Mouse (Mus musculus) adrenal gland, postnatal 4 days (tissue): ENCODE data around the gene Babam2. TPM values are rescaled to one million over a fixed set of nuclear protein-coding genes. Genes with fewer than 3 reads are reported as not detected.
"Not testable (repeated sequence)": the region's sequence is repeated elsewhere in the genome, so short reads cannot be mapped to it uniquely, and the experiment has no call there.

Source experiments
- DNase-seq, 2 experiments: peaks; one replicate each; pipeline ENCODE4 v3.0.0; 2021 to 2022; ENCODE audit warnings: low spot score in 2 of 2, mixed read lengths in 2 of 2
- total RNA-seq, 2 experiments: library from RNA; stranded (reverse); gene quantifications; 2 replicates each; pipeline ENCODE4 v1.2.3; 2021

Babam2 gene
- total RNA-seq, 2 experiments from 2014 or later: 99.6 to 107 TPM

DNA sequence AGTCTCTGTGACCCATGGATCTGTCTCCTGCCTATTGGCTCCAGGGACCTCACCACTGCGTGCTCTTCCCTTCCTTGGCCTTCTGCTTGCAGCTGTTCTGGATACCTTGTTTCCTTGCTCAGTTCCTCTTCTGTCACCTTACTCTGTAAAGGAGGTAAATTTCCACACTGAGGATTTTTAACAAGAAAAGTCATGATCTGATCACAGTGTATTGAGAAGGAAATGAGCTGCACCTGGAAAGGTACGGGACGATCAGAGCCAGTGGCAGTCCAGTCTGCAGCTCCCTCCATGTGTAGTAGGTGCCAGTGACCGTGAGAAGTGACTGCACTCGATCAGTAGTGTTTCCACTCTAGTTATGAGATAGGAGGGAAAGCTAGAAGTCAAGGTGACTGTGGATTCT is 129.8 kb downstream of the Babam2 start:
- no peak for DNase-seq

DNA sequence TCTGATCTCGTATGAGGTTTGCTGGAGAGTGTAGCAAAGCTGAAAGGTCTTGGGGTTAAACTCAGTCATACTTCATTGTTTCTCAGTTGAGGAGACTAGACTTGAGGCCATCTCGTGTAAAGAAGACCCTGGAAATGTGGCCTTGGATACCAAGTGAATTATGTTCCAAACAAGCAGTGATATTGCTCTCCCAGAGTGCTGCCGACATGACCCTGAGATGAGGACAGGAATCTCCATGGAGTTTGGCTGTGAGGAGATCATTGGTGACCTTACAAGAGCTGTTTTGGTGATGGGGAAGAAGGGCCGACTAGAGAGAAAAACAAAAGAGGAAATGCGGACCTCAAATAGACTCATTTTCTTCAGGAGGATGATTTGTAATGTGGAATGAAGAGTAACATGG is 130.4 kb downstream of the Babam2 start:
- DNase-seq: no peak

DNA sequence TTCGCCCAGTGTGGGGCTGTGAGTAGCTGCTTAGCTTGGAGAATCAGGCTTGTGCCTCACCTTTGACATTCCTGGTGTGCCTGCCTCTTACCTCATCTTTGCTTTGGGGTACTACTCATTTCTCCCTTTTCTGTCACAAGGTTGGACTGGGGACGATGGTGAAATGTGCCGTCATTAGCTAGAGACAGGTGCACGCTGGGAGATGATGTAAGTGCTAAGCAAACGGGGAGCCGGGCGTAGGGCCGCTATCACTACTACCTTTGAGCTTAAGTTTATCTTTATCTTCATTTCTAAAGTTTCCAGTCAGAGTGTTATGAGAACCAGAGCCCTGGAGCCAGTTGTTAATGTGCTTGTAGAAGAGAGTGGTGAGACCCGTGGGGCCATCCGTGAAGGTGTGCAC is 131.3 kb downstream of the Babam2 start:
- no peak for DNase-seq

DNA sequence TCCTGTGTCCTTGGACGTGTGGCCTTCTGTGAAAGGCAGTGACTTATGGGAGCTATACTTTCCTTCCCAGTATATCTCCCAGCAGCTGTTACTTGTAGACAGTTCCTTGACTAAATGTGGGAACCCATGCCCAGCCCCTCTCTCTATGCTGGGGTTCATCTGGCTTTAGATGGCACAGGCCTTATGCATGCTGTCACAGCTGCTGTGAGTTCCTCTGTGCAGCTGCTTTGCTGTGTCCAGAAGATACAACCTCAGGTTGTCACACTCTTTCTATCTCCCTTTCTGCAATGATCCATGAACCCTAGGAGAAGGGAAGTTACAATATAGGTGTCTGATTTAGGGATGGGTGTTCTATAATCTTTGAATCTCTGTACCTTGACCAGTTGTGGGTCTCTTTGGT is 132.1 kb downstream of the Babam2 start:
- DNase-seq: no peak

DNA sequence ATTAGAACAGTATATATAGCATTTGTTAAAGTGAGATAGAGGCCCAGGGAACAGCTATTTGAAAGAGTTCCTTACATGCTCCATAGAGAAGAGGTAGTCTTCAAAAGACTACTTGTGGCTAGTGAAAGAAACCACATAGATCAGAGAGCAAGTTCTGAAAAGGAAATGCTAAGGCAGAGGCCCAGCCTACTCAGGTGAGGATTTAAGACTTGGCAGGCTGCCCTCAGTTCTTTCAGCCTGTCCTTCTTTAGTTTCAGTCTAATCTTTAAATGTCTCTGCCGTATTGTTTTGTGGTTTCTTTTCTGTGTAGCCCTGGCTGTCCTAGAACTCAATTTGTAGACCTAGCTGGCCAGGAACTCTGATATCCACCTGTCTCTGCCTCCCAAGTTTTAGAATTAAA is 134.1 kb downstream of the Babam2 start:
- DNase-seq: no peak

DNA sequence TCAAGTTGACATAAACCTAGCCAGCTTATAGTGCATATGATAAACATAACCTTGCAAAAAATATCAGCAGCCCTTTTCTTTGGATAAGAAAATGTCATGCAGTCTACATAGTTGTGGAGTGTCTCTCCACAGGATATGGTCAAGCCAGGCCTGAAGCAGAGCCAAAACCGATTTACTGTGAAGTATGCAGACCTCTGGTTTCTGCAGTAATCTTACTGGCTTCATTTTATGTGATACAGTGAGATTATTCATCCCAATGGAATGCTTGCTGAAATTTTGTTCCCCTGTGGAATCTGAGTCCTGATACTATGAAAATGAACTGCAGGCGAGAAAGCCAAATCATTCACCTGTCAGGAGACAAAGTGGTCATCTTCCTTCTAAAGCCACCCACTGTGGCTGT is 138.2 kb downstream of the Babam2 start:
- DNase-seq: no peak

DNA sequence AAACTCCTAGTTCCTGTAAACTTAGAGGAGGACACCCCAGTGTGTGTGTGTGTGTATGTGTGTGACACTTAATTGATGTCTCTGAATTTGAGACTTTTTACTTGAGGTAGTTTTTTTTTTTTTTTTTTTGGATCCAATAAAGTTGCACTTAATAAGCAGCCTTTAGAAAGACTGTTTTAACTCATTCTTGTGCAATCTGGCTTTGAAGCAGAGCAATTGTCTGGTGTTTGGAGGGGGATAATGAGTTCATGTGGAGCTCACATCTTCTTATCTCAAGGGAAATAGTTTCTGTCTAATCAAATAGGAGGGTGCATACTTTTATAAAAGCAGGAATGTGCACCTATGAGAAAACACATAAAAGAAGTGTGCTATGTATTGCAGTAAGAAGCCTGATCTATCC is 142.5 kb downstream of the Babam2 start:
- no peak for DNase-seq

DNA sequence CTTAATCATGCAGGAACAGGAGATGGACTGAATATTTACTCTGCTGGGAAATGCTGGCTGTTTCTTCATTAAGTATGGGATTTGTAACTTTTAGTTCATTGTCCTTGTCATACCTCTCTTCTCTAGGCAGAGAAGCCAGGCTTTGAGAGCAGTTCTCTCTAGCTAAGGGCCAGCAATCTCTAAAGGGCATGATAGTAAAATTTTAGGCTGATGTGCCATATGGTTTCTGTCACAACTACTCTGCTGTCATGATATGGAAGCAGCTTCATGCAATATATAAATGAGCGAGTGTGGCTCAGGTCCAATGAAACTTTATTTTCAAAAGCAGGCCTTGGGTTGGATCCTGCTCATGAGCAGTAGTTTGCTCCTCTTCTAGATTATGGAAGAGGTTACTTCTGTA is 142.9 kb downstream of the Babam2 start:
- no peak for DNase-seq

DNA sequence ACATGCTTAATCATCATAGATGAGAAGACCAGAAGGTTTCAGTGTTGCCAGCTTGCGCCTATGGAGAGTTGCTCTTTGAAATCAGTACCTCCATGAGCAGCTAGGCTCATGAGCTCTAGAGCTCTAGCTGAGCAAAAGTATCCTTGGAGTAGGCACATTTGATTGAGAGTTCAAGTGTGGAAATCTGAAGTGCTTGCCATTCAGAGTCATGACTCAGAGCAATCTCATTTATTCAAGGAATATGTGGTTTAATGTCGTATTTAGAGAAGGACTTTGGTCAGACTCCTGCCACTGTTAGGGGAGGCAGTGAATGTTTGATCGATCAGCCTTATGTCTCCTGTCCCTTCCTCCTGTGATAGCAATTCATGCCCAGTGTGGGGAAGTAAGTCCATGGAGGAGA is 147.4 kb downstream of the Babam2 start:
- DNase-seq: no peak

DNA sequence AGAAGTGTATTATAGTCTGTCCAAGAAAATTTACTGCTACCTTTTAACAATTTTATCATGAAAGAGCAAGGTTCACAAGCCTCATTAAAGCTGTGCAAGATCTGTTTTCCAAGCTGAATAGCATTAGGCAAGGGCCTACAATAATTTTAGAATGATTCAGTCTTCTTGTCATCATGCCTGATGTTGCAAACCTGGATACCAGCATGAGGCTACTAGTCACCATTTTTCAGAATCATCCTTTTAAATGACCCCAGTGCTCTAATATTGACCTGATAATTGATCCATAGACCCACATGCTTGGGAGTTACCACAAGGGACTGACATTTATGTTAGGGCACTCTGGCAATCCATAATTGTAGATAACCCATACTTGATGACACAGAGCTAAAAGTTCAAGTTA is 149.5 kb downstream of the Babam2 start:
- no peak for DNase-seq

DNA sequence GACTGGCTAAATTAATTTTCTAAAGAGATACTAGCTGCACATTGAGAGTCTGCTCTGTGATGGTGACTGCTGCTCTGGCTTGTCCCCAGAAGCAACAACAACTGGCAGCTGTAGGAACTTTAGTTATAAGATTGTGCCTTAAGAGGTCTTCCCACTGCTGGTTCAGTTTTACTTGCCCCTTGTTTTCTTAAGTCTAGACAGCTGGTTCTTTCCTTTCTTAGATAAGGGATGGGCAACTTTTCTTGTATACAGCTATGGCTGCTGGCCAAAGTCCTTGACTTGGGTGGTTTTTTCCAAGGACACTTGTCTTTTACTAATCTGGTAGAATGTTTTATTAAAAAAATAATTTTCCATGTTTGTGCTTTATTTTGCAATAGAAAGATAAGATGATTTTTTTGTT is 151.5 kb downstream of the Babam2 start:
- peak in 1 of 2 experiments; percentile 40 for DNase-seq

DNA sequence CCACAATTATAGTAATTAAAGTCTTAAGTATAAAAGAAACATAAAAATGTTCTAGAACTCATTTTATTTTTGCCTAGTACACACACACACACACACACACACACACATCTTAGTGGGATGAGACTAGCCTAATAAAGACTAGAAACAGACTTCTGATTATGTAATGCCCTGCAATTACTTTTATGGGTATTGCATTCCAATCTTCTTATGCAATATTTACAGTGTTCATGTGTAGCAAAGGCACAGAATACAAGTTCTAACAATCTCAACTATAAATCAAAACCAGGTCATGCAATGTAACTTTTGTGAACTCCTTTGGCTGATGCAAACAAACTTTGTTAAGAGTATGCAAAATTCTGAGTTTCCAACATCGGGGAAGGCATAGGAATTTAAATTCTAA is 155.3 kb downstream of the Babam2 start:
- DNase-seq: no peak

DNA sequence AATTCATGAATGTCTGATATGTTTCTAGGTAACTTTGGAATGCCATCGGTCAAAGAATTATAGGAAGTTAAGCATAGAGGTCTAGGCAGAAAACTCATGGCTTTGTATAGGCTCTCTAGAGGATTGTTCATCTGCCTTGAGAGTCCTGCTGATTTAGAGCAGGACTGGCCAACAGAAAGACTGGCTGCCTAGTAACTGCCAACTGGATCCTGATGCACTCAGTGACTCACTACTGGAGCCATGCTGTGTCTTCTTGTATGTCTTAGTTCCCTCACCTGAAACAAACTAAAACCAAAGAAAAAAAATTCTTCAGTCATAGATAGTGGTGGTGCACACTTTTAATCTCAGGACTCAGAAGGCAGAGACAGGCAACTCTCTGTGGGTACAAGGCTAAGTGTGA is 156.3 kb downstream of the Babam2 start:
- DNase-seq: no peak

DNA sequence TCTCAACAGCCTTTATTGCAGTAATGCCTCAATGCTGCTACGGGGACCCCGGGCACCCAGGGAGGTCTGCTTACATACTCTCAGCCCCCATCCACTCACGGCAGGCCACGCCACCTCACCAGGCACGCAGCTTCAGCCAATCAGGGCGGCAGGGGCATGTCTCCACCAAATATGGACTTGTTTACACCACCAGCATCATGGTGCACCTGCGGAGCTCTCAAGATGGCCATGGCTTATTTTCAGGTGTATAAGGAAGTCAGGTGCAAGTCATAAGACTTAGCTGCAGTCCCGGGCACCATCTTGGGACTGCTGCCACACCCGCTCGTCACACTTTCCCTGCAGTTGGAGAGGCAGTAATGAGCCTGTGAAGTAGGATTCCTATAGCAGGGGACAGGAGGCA is 161.4 kb downstream of the Babam2 start:
- DNase-seq: not testable (repeated sequence)

DNA sequence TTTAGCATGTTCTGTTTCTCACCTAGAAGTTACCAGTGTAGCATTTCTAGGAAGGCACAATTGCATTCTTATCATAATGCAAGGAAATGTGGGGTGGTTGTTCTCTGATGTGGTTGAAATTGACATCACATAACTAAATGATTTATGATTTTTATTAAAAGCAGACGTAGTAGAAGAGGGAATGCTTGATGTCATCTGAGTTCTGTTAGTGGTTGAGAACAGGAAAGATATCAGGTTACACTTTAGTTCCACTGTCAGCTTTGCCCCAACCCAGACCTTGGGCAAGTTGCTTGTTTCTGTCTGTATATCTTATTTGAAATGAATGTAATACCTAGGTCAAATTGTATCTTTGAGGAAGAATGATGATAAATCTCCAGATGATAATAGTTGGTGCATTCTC is 162.9 kb downstream of the Babam2 start:
- no peak for DNase-seq

DNA sequence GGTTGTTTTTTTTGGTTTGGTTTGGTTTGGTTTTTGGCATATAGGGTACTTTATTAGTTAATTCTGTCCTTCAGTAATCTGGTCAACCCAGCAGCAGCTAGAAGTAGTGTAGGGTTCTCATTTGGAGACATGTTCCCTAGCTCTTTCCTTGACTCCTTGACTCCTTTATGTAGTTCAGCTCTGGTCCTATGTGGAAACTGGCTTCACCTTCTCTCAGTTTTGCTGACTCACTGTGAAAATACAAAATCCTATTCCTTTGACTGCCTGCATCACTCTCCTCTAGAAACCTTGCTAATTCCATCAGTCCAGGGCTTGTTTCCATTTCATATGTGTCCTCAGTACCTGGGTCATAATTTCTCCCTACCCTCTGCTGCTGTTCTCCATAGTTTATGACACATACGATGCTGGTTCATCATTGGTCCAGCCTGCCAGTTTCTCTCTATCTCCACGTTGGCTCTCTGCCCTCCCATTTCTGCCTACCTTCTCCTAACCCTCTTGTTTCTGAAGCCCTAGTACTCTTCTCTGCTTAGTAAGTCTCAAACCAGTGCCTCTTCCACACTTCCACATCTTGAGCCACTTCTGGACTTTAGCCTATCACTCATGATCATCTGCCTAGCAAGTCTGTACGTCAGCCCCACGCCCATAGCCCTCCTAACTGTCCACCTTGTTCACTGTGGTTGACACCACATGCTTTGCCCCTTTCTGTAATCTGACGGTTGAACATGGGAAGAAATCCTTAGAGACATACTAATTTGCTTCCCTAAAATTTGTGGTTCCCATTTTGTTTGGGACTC is 163.5 kb downstream of the Babam2 start:
- DNase-seq: no peak

DNA sequence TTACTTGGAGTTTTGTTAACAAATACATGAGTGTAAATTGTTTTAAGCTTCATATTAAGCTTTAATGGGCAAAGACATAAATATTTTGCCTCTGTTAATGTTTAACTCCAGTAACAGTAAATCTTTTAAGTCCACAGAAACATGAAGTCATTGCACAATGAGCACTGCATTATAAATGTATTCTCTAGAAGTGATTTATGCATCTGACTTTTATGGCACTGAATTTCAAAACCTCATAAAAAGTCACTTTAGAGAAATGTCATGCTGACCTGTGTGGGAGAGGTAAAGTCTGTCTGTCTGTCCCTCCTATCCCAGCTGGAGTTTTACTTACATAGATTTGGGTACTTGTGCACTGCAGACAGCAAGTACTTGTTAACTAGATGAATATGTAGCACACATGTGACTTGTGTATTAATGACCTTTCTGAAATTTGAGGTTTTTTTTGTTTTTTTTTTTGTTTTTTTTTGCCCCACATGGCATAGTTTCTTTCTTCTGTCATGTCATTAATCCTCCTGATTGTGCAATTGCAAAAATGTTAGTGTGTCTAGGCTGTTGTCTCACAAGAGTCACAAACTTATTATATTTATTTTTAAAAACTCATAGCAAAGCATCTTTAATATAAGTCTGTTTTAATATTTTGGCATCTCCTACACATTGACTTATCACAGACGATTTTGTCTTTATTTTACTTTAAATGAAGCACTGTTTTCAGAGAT is 165.4 kb downstream of the Babam2 start:
- no peak for DNase-seq

DNA sequence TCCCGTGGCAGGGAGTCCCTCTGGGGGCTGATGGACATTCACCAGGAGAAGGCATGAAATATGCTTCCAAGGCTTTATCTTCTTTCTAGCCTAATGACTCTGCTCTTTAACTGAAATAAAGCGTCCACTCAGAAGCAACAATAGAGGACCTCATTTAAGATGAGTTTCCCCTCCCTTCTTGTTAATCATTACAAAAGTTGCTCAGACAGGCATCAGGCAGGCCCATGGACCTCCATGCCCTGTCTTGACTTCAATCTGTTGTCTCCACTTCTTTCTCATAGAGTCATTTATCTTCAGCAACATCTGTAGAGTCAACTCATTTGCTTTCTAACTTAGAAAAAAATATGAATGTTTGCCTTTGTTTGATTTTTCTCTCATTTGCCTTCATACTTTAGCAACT is 166.6 kb downstream of the Babam2 start:
- DNase-seq: no peak

DNA sequence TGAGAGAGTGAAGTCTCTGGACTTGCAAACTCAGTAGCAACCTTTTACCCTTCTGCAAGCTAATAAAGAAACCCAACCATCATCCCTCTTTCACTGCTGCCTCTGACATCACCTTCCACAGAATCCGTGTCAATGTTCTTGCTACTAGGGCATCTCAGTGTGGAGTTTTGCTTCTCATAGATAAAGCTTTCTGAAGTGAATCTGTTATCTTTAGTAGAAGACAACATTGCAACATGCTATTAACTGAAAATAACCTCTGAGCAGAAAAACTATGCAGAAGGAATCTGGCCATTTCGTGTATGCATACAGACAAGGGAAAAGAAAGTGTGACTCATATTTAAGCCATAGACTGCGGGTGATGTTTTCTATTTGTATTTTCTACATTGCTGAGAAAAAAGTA is 168.6 kb downstream of the Babam2 start:
- DNase-seq: no peak

DNA sequence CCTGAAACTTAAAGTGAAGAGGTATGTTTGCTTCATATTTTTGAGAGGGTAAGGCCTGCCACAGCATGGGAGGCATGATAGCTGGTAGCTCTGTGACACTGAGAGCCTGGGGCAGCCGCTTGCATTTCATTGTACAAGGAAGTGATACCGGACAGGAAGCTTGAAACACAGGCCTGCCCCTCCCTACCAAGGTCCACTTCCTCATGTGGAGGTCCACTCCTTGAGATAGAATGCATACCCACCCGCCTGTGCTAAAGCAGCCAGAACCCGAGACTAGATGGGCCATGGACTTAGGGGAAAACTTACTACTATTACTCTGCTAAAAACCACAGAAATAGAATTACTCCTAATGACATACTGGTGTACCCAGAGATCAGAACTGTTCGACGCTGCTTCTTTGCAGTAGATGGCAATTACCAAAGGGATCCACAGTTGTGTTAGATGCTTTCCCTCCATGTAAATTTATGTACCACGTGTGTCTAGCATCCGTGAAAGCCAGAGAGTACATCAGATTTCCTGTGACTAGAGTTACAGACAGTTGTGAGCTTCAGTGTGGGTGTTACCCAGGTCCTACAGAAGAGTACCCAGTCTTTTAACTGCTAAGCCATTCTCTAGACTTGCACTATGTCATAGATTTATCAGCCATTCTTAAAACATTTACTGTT is 173.5 kb downstream of the Babam2 start:
- DNase-seq: no peak

DNA sequence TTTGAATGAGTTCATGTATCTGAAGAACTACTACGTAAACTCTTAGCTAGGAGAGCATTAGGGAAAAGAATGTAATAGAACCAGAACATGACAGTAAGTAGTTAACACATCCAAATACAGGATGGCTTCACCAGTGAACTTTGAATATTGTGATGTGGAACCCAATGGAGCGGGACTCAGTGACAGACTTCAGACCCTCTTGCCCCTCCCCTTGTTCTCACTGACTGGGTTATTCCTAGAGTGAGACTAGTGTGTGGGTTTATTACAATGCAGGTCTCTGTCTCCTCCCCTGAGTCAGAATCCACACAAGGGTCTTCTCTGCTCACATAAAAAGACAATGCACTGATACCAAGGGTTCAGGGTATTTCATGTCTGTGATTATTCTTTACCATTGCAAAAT is 175.8 kb downstream of the Babam2 start:
- no peak for DNase-seq

DNA sequence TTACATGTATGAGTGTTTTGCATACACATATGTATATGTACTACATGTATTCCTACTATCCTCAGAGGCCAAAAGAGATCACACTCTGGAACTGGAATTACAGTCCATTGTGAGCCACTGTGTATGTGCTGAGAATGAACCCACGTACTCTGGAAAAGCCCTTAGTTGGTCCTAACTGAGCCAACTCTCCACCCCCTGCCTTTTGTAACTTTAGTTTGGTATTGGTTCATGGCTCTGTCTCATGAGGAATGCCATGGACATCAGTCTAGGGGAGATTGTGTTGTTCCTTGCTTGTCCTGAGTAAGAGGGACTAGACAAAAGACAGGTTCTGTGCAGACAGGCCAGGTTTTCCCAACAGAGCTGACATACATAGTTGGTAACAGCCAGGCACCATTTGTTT is 177.1 kb downstream of the Babam2 start:
- no peak for DNase-seq
